Mouse (Mus musculus) lung, postnatal 10 days (tissue): ENCODE results near the gene Cep131.

Source experiments
- DNase-seq: peaks from one replicate; pipeline ENCODE4 v3.0.0; 2021

Gene Cep131

DNA sequence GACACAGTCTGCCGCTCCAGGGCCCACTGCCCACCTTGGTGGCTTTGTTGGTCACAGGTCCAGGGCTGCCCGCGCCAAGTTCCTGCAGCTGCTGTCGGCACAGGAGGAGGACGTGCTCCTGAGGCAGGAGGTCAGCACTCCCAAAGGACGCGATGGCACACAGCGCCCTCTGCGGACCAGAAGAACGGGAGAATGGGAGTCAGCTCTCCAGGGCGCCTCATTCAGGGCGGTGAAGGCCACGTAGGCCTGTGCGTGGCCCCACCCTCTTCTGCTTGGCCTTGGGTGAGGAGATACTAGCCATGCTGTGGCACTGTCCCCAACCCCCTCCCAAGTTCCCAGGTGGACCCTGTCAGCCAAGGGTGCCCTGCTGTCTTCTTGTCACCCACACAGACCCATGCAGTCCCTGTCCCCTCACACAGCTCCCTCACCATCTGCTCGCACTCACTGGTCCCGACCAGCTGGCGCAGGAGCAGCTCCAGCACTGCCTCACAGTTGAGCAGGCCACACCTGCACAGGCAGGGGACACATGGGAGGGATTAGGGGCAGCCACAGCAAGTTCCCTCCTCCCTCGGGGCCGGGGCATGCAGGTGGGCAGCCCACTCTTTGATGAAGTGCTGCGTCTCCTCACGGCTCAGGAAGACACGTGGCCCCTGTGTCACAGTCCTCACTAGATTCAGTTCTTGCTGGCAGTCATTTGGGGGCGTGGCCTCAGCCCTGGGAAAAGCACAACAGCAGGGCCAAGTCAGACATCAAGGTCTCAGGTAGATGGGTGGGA is 6.4 kb upstream of the Cep131 start:
- DNase-seq: no peak

DNA sequence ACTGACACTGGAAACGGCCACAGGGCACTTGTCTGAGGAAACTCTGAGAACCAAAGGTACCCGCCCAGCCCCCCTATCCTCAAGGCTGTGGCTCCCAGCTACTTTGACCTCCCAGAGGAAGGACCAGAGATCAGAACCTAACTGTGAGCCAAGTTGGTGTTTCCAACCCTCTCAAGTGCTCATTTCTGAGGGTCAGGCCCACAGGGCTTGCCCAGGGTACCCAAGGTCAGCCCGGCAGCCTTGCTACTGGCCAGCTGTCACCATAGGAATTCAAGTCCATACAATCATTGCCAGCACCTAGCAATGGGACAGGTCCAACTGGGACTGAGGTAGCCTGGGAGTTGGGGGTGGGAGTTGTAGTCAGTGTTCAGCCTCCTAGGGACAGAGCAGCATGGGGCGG is 4.0 kb upstream of the Cep131 start:
- DNase-seq: no peak

DNA sequence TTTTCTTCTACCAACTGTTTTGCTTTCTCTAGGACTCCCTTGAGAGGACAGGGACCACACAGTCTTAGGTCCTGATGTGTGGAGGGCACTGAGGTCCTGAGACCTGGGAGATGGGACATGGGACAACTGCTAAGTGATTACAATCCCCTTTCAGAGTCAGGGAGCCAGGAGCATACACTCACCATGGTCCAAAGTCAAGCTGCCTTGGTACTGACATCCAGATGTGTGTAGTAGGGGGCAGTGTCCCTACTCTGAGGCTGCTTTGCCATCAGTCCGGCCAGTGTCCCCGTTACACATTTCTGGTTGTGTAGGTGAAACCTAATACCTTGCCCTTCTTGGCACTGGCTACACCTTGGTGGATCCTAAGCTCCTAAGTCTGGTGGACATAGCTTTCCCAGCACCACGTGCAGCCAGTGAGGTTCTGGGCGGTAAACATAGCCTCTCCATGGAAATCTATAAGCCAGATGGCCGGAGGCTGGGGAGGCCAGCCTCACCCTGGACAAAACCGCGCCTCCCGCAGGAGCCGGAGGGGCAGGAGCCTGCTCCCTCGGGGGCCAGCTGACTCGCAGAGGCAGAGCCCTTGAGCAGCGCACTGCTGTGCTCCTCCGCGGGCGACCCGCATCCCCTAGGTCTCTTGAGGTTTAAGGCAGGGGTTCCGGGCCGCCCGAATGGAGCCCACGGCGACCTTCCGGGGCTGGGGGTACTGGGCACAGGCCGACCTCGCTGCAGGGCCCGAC is 568 bp downstream of the Cep131 start:
- DNase-seq: peak; percentile 41

DNA sequence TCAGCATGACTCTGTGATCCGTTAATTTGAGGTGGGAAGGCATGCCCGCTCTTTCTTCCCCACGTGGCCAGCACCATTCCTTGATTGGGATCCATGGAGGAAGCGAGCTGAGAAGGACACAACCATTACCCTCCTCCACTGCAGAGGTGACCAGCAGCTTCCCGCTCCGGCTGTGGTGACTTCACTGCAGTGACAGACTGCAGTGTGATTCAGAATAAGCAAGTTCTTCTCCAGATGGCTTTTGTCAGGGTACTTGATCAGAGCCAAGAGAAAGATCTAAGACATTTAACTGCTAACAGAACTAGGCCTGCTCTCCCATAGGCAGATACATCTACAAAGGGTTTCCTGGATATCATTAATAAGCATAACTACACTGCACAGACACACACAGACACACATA is 6.3 kb downstream of the Cep131 start:
- no peak for DNase-seq

DNA sequence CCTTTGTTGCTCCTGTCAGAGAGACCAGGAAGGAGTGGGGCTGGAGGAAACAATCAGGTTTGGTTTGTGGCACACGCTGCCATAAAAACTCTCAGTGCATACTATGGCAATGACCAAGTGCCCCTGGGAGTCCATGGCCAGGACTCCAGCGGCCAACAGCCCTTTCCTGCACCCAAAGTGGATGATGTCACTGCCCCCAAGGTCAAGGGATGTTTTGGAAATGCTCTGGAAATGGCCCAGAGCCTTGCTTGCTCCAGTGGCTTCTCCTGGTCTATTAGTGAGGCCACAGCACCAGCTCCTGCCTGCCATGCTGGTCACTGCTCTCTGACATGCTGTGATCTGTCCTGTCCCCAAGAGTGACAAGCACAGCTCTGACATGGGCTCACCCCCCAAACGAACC is 10.4 kb downstream of the Cep131 start:
- no peak for DNase-seq

DNA sequence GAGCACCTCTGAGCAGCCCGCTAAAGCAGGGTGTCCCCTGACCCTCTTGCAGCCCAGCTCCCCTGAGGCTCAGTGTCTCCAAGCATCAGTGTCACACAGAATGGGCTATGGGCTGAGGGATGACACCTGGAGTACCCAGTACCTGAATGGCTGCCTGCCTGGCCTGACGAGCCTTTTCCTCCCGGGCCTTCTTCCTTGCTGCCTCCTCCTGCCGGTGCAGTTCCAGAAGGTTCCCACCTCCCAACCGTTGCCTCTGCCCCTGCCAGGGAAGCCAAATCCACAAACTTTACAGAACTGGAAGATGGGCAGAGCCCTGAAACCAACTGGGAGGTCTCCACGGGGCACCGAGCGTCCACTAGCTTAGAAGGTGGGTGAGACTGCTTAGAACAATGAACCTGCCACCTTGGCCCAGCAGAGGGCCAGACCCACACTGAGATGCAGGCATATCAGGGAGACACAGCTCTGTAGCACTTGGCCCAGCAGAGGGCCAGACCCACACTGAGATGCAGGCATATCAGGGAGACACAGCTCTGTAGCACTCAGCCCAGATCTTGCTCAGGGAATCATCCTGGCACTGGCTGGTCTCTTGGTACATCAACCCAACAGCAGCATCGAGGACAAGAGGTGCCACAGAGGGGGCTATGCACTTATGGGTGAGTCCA is 13.5 kb downstream of the Cep131 start:
- no peak for DNase-seq

DNA sequence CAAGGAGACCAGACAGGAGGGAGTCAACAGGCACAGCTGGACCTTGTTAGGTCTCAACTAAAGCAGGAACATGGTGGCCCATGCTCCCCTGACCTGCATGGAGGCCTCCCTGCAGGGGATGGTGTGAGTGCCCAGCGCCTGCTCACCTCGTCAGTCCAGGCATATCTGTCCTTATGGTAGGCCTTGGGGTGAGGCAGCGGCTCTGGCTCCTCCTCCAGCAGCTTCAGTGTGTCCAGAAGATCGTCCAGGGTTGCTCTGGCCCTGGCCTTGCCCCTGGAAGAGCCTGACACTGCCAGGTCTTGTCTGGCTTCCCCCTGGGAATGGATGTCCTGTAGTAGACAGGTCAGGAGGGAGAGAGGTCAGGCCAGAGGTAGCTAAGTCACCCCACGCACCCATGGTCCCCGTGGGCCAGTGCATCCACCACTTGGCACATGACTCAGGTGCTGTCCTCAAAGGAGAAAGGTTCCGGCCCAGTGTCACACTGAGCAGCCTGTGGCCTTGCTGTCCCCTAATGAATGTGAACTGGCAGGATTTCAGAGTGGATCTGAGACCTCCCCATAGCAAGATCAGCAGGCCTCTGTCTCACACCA is 14.8 kb downstream of the Cep131 start:
- no peak for DNase-seq

DNA sequence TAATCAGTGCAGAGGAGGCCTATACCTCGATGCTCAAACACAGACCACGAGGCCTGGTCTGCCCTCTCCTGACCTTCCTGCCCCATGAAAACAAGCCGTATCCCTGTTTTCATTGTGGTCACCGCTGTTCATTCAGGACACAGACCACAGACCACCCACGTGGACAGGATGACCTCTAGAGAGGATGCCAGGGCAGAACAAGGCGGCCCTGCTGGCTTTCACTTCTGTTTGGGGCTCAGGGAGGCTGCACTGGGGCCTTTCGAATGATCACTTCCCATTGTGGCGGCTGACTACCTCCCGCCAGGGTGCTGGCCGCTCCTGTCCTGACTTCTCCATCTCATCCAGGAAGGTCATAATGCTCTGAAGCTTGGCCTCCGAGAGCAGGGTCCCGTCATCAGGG is 15.6 kb downstream of the Cep131 start:
- no peak for DNase-seq

DNA sequence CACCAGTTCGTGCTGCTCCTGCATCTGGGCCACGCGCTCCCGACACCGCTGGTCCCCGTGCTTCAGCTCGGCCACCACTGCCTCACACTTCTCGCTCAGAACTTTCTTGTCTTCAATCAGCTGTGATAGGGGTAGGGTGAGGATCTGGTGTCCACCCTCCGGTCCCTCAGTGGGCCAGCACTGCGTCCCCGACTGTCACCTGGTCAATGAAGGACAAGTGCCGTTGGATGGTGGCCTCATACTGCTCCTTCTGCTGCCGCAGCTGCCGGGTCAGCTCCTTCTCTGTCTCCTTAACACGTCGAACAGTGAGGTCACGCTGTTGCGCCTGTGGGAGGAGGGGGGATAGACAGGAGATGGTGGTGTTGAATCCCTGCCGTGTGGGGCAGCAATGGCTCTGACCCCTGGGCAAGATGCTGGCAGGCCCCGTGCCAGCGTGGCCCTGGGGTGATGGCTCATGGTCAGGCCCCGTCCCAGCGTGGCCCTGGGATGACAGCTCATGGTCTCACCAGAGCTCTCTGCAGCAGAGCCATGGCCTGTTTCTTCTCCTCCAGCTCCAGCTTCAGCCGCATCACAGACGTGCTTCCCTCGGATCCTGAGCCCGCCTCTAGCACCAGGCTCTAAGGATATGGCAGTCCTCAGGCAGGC is 16.2 kb downstream of the Cep131 start:
- DNase-seq: no peak

DNA sequence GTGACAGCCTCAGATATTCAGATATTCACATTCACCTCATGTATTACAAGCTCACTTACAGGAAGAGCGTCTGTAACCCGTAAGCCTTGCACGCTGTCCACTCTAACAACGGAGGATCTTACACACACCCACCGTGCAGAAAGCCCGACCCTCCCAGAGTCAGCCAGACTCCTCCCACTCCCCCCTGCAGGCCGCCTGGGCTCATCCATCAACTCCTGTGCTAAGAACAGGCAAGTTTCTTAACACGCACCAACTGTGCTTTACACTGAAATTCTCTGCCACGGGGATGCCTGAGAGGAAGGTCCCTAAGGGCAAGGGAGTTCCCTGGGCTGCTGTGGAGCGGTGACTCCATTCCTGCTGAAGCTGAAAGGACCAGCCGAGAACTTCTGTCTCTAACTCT is 17.4 kb downstream of the Cep131 start:
- no peak for DNase-seq

DNA sequence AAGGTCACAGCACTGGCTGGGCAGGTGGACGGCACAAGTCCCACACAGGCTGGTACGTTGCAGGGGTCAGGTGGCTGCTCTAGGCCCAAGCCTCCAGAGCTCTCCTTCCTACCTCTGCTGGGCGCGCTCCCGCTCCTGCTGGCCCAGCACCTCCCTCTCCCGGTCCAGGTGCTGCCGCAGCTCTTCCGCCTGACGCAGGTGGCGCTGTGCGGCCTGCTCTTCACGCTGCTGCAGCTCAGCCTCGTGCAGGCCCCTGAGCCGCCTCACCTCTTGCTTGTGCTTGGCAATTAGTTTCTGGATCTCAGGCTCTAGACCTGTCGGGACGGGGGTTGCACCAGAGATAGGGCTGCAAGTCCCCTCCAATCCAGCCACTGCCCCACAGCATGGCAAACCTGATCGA is 18.8 kb downstream of the Cep131 start:
- DNase-seq: no peak

DNA sequence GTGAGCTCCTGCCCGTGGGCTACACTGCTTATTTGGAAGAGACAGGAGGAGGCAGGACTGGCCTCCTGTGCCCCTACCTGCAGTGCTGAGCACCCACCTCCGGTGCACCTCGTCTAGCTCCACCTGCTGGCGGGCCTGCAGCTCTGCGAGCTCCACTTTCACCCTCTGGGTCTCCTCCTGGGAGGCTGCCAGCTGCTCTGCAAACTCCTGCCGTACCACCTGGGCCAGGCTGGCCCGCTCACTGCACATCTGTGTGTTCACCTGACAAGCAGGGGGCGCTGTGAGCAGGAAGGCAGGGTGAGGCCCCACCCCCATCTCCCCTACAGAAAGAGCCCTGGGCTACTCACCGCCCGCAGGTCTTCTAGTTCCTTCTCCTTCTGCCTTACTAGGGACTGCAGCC is 21.3 kb downstream of the Cep131 start:
- DNase-seq: peak; percentile 77

DNA sequence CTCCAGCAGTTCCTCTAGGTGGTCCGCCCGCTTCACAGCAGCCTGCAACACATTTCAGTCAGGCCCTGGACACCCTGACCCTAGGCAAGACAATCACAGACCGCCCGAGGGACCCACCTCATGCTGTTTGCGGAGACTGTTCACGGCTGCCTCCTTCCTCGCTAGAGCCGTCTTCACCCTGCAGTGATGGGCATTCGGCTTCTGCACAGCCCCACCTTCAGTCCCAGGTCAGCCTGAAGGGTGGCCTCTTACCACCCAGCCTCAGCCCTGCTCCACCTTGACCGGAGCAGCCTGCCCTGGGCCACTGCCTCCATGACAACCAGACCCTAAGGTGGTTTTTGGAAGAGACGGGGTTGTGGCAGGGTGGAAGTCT is 22.0 kb downstream of the Cep131 start:
- DNase-seq: no peak

DNA sequence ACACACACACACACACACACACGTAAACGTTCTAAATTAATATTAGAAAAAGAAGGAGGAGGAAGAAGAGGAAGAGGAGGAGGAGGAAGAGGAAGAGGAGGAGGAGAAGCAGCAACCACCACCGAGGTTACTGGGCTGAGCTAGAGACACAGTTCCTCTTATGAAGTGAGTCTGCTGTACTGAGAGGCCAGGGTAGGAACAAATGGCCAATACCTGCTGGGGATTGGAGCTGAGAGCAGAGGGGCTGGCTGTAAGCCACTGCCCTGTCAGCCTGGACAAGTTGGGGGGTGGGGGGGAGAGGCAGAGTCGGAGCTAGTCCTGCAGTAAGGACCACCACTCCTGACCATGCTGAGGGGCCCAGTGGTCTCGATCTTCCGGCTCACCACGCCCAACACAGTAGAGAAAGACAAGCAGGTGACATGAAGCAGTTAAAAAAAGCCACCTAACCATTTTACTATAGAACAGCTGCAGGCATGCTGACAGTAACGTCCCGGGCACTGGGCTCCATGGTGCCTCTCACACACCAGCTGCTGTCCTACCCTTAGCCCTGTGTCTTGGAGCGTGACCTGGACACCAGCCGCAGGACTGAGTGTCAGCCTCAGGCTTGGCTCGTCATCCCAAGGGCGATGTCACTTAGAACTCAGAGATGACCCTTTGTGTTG is 22.5 kb downstream of the Cep131 start:
- no peak for DNase-seq

DNA sequence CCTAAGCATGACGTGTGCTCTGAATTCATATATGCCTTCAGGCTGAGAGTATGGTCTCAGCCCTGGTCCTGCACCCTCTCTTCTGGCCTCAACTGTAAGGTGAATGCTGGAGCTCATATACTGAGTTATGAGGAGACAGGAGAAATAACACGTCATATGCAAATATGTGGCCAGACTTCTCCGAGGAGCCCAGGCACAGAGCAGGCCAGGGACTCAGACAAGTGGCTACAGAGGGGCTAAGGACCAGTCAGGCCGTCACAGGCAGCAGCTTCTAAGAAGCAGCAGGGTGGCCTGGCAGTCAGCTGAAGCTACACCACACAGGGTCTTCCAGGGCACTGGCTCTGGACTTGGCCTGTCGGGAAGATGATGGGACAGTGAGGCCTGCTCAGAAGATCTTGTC is 23.3 kb downstream of the Cep131 start:
- DNase-seq: no peak

DNA sequence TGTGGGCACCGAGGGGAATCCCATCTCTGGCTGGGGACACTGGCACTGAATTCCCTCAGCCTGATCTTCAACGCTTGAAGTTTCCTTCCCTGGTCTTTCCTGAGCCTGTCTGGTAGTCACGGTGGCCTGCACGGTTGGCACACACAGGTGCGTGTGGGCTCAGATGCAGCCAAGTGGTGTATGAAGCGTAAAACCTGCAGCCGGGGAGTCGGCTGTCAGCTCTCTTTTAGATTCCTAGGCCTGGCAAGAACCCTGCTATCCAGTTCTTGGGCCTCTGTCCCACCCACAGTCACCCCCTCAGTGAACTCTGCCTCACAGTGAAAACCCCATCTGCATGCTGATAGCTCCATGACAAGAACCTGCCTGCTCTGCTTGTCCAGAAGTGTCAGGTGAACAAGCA is 26.0 kb downstream of the Cep131 start:
- DNase-seq: no peak

DNA sequence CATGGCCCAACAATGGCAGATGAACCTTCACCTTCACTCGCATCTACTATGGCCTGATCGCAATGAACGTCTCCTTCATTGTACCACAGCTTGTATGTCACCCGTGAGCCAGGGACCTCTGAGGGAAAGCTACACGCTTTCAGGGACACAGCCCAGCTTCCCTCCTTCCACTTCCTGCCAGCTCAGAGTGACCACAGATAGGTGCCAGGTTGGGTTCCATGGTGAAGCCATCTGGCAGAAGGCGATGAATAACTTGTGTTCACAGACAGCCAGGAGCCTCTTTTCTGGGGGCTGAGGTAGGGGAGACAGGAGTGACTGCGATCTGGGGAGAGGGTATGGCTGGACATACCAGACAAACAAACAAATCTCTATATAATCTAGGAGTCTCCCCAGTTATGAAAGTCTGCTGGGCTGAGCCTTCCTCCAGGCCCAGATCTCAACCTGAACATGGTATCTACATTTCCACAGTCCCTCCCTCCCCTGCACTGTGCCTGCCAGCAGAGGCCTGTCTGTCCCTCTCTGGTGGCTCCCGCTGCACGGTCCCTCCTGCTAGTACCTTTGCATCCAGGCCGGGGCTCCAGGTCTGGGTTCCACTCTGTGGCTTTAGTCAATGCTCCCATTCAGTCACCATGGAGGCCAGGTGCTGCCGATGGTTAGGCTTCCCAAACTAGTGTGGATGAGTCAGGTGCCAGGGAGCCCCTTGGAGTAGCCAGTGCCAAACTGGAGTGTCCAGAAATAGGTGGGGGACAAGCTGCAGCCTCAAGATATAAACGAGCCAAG is 30.5 kb downstream of the Cep131 start:
- DNase-seq: no peak

DNA sequence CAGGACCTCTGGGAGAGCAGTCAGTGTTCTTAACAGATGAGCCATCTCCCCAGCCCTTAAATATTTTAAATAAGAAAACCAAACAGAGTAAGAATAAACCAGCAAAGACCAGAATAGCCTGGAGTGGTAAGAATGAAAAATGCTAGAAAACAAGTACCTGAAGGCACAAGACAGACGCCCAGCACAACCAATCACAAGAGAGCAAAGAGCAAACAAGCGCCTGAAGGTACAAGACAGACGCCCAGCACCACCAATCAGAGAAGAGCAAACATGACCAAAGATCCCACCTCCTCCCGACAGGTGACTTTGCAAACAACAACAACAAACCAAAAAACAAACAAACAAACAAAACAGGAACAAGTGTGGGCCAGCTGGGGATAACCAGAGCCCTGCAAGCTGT is 32.8 kb downstream of the Cep131 start:
- DNase-seq: no peak

DNA sequence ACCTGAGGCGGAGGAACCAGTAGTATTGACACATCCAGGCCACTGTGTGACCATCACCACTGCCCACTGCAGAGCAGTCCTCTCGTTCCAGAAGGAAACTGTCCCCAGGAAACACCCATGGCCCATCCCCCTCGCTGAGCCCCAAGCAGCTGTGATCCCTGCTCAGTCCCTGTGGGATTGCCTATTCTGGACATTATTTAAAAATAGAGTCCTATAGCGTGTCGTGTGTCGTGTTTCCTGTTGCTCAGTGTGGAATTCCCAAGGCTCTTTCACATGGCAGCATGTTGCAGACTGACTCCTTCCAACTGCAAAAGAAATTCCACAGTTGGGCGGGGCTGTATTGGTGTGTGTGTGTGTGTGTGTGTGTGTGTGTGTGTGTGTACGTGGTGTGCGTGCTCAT is 34.4 kb downstream of the Cep131 start:
- peak; percentile 60 for DNase-seq

DNA sequence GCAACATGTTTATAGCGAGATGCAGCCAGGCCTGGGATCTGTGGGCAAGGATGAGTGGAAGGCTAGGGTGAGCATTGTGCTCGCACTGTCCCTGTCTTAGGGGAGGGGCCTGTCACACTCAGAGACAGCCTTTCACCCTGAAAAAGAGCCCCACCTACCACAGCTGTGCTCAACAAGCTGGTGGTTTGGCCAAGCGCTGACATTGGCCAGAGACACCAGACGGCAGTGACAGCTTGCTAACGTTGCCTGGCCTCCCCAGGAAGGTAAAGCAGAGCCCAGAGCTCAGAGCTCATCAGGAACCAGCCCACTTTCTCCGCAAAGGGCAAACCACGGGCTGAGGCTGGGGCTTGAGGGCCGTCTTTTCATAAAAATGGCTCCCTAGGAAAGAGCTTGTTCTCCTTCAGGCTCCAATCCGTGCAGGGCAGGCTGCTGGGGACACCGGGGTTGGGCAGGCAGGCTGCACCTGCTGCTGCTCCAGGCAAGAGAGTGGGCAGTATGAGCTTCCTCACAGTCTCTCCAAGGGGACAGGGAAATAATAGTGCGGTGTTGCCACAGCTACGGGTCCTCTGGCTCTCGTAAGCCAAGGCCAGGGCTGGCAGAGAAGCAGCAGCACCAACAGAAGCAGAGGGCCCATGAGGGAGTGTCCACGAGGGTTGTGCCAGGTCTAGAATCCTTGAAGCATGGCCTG is 35.4 kb downstream of the Cep131 start:
- peak; percentile 40 for DNase-seq

DNA sequence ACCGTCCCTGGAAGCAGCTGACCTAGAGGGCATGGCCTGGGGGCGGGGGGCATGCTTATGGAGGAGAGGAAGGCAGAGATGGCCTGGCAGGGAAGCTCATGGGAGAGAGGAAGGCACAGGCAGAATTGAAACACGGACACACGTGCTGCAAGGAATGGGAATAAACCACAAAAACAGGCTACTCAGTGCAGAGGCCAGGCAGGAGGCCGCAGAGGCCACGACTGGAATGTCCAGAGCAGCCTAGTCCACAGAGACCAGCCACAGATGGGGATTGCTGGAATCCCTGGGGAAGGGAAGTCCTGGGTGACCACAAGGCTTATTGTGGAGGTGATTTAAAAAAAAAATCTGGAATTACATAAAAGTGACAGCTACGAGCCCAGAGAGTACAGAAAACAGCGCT is 37.6 kb downstream of the Cep131 start:
- DNase-seq: no peak

DNA sequence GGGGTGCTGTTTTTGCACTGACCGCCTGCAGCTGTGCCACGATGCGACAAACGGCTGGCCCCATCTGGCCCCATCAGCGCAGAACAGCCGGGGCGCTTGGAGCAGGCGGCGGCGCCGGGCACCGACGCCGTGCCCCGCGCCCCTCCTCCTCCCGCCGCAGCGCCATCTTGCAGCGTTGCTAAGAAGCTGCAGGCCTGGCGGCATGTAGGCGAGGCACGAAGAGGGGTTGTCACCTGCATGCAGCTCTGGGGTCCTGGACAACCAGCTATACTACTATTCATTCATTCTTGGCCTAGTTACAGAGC is 38.4 kb downstream of the Cep131 start:
- no peak for DNase-seq
